Mouse (Mus musculus): ENCODE measurements at regions not wholly inside any gene's neighbourhood (a gene's known extent, or its start where the extent isn't known, plus 50 kb on each side); places are given as distances from the start of the nearest gene placed in this dataset.

DNA sequence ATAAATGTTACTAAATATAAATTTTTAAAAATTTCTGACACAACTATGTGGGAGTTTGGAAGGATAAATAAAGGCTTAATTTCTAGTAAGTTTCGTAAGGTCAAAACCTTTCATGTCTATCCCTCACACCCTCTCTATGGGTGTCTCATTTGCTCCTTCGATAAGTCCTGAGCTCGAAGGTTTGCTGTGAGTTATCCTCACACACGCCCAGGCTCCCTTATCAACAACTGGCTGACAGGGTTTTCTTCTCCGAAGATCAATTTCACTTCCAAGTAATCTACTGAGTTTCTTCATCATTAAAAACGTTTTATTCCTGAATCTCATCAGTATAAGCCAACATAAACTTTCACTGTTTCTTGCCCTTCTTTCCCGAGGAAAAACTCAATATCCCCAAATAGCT, 416.0 kb upstream of the Nudt12 start:
- H3K36me3 ChIP-seq (ENCODE audit: control insufficient read depth, insufficient read depth) = no peaks in the 10 kb centered on the region
- H3ac ChIP-seq (ENCODE audit: control insufficient read depth, insufficient read length) = no peak overlapping the region
- H3K4me2 ChIP-seq (ENCODE audit: low read depth) = no peak overlapping the region
- TF ChIP-seq MAX (IDR thresholded peaks at IDR 0.05; ENCODE audit: low read depth) (no peak), POLR2AphosphoS2 (IDR thresholded peaks at IDR 0.05; ENCODE audit: insufficient read length, low read depth) (no peak), REST (IDR thresholded peaks at IDR 0.05; ENCODE audit: insufficient read depth, insufficient read length) (no peak), E2F4 (IDR thresholded peaks at IDR 0.05; ENCODE audit: insufficient read depth) (no peak), TCF3 (IDR thresholded peaks at IDR 0.05; ENCODE audit: insufficient read length, low read depth) (no peak), TCF12 (IDR thresholded peaks at IDR 0.05; ENCODE audit: insufficient read depth, poor library complexity, severe bottlenecking) (no peak), MYOD1 (IDR thresholded peaks at IDR 0.05; ENCODE audit: control insufficient read depth in 1 of 3, insufficient read length in 2 of 3, low read depth in 2 of 3) (no peak), USF1 (IDR thresholded peaks at IDR 0.05; ENCODE audit: low read depth) (no peak), MYOG (IDR thresholded peaks at IDR 0.05; ENCODE audit: control insufficient read depth in 1 of 3, insufficient read depth in 1 of 3, insufficient read length in 2 of 3, low read depth in 2 of 3) (no peak), POLR2A (IDR thresholded peaks at IDR 0.05; ENCODE audit: insufficient read length, low read depth) (no peak), CEBPB (IDR thresholded peaks at IDR 0.05; ENCODE audit: insufficient read depth, poor library complexity, severe bottlenecking) (no peak), SRF (IDR thresholded peaks at IDR 0.05; ENCODE audit: control insufficient read depth, insufficient read length, low read depth) (no peak)
- no peaks in the 10 kb centered on the region for H3K27me3 ChIP-seq (ENCODE audit: control insufficient read depth, insufficient read depth, insufficient read length)
- no peaks in the 10 kb centered on the region for H3K79me2 ChIP-seq (ENCODE audit: control insufficient read depth, insufficient read depth)
- no peak overlapping the region for H3K4me3 ChIP-seq

DNA sequence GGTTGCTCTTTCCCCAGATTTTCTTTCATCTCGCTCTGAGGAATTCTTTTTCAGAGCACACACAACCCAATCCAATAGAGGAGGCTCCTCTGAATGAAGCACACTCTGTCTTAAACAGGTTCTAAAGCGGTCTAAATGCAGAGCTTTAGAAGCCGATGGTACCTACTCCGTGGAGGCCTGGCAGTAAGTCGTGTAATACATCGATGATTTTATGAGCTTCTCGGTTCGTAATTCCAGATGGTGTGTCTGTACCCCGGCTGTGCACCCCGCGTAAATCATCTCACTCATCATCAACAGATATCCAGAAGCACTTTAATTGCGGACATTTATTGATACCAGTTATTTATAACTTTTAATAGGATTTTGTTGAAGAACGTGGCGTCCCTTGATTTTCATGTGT, 408.3 kb upstream of the Nudt12 start:
- TF ChIP-seq MYOG (IDR thresholded peaks at IDR 0.05; ENCODE audit: control insufficient read depth in 1 of 3, insufficient read depth in 1 of 3, insufficient read length in 2 of 3, low read depth in 2 of 3) (no peak), MYOD1 (IDR thresholded peaks at IDR 0.05; ENCODE audit: control insufficient read depth in 1 of 3, insufficient read length in 2 of 3, low read depth in 2 of 3) (no peak), TCF12 (IDR thresholded peaks at IDR 0.05; ENCODE audit: insufficient read depth, poor library complexity, severe bottlenecking) (no peak)
- H3K79me2 ChIP-seq (ENCODE audit: control insufficient read depth, insufficient read depth) = no peaks in the 10 kb centered on the region
- no peak overlapping the region for H3K4me3 ChIP-seq
- no peaks in the 10 kb centered on the region for H3K27me3 ChIP-seq (ENCODE audit: control insufficient read depth, insufficient read depth, insufficient read length)
- no peaks in the 10 kb centered on the region for H3K36me3 ChIP-seq (ENCODE audit: control insufficient read depth, insufficient read depth)
- no peak overlapping the region for H3ac ChIP-seq (ENCODE audit: control insufficient read depth, insufficient read length)
- H3K4me2 ChIP-seq (ENCODE audit: low read depth) = no peak overlapping the region

GRCm38 (mm10) chr17:59409315-59409714, 396.1 kb upstream of the Nudt12 start:
- no peak overlapping the region for H3K4me2 ChIP-seq (ENCODE audit: low read depth)
- TF ChIP-seq POLR2A (IDR thresholded peaks at IDR 0.05; ENCODE audit: insufficient read length, low read depth) (no peak), MYOD1 (IDR thresholded peaks at IDR 0.05; ENCODE audit: control insufficient read depth in 1 of 3, insufficient read length in 2 of 3, low read depth in 2 of 3) (no peak), USF1 (IDR thresholded peaks at IDR 0.05; ENCODE audit: low read depth) (no peak), TCF3 (IDR thresholded peaks at IDR 0.05; ENCODE audit: insufficient read length, low read depth) (no peak), MAX (IDR thresholded peaks at IDR 0.05; ENCODE audit: low read depth) (no peak), TCF12 (IDR thresholded peaks at IDR 0.05; ENCODE audit: insufficient read depth, poor library complexity, severe bottlenecking) (no peak), REST (IDR thresholded peaks at IDR 0.05; ENCODE audit: insufficient read depth, insufficient read length) (no peak), MYOG (IDR thresholded peaks at IDR 0.05; ENCODE audit: control insufficient read depth in 1 of 3, insufficient read depth in 1 of 3, insufficient read length in 2 of 3, low read depth in 2 of 3) (no peak), E2F4 (IDR thresholded peaks at IDR 0.05; ENCODE audit: insufficient read depth) (no peak), CEBPB (IDR thresholded peaks at IDR 0.05; ENCODE audit: insufficient read depth, poor library complexity, severe bottlenecking) (no peak), SRF (IDR thresholded peaks at IDR 0.05; ENCODE audit: control insufficient read depth, insufficient read length, low read depth) (no peak), POLR2AphosphoS2 (IDR thresholded peaks at IDR 0.05; ENCODE audit: insufficient read length, low read depth) (no peak)
- no peaks in the 10 kb centered on the region for H3K79me2 ChIP-seq (ENCODE audit: control insufficient read depth, insufficient read depth)
- no peaks in the 10 kb centered on the region for H3K36me3 ChIP-seq (ENCODE audit: control insufficient read depth, insufficient read depth)
- no peak overlapping the region for H3ac ChIP-seq (ENCODE audit: control insufficient read depth, insufficient read length)
- no peaks in the 10 kb centered on the region for H3K27me3 ChIP-seq (ENCODE audit: control insufficient read depth, insufficient read depth, insufficient read length)
- no peak overlapping the region for H3K4me3 ChIP-seq

GRCm38 (mm10) chr17:59404525-59404924, 391.4 kb upstream of the Nudt12 start:
- Histone ChIP-seq H3K27me3 (ENCODE audit: control insufficient read depth, insufficient read depth, insufficient read length) (no peaks in the 10 kb centered on the region), H3K79me2 (ENCODE audit: control insufficient read depth, insufficient read depth) (no peaks in the 10 kb centered on the region), H3ac (ENCODE audit: control insufficient read depth, insufficient read length) (no peak overlapping the region), H3K4me2 (ENCODE audit: low read depth) (no peak overlapping the region), H3K36me3 (ENCODE audit: control insufficient read depth, insufficient read depth) (no peaks in the 10 kb centered on the region), H3K4me3 (no peak overlapping the region)
- TF ChIP-seq USF1 (IDR thresholded peaks at IDR 0.05; ENCODE audit: low read depth) = no peak
- no peak for TF ChIP-seq TCF3 (IDR thresholded peaks at IDR 0.05; ENCODE audit: insufficient read length, low read depth)
- no peak for TF ChIP-seq SRF (IDR thresholded peaks at IDR 0.05; ENCODE audit: control insufficient read depth, insufficient read length, low read depth)
- TF ChIP-seq POLR2A (IDR thresholded peaks at IDR 0.05; ENCODE audit: insufficient read length, low read depth) = no peak
- no peak for TF ChIP-seq REST (IDR thresholded peaks at IDR 0.05; ENCODE audit: insufficient read depth, insufficient read length)
- no peak for TF ChIP-seq MYOD1 (IDR thresholded peaks at IDR 0.05; ENCODE audit: control insufficient read depth in 1 of 3, insufficient read length in 2 of 3, low read depth in 2 of 3)
- no peak for TF ChIP-seq CEBPB (IDR thresholded peaks at IDR 0.05; ENCODE audit: insufficient read depth, poor library complexity, severe bottlenecking)
- TF ChIP-seq MYOG (IDR thresholded peaks at IDR 0.05; ENCODE audit: control insufficient read depth in 1 of 3, insufficient read depth in 1 of 3, insufficient read length in 2 of 3, low read depth in 2 of 3) = no peak
- TF ChIP-seq E2F4 (IDR thresholded peaks at IDR 0.05; ENCODE audit: insufficient read depth) = no peak
- no peak for TF ChIP-seq MAX (IDR thresholded peaks at IDR 0.05; ENCODE audit: low read depth)
- no peak for TF ChIP-seq TCF12 (IDR thresholded peaks at IDR 0.05; ENCODE audit: insufficient read depth, poor library complexity, severe bottlenecking)

GRCm38 (mm10) chr17:59397404-59397803, 384.2 kb upstream of the Nudt12 start:
- Histone ChIP-seq H3K27me3 (ENCODE audit: control insufficient read depth, insufficient read depth, insufficient read length) (no peaks in the 10 kb centered on the region), H3K79me2 (ENCODE audit: control insufficient read depth, insufficient read depth) (no peaks in the 10 kb centered on the region), H3K4me3 (no peak overlapping the region), H3K4me2 (ENCODE audit: low read depth) (no peak overlapping the region), H3ac (ENCODE audit: control insufficient read depth, insufficient read length) (no peak overlapping the region), H3K36me3 (ENCODE audit: control insufficient read depth, insufficient read depth) (no peaks in the 10 kb centered on the region)
- TF ChIP-seq TCF12 (IDR thresholded peaks at IDR 0.05; ENCODE audit: insufficient read depth, poor library complexity, severe bottlenecking) (no peak), REST (IDR thresholded peaks at IDR 0.05; ENCODE audit: insufficient read depth, insufficient read length) (no peak), MYOG (IDR thresholded peaks at IDR 0.05; ENCODE audit: control insufficient read depth in 1 of 3, insufficient read depth in 1 of 3, insufficient read length in 2 of 3, low read depth in 2 of 3) (no peak), POLR2AphosphoS2 (IDR thresholded peaks at IDR 0.05; ENCODE audit: insufficient read length, low read depth) (no peak), CEBPB (IDR thresholded peaks at IDR 0.05; ENCODE audit: insufficient read depth, poor library complexity, severe bottlenecking) (no peak), E2F4 (IDR thresholded peaks at IDR 0.05; ENCODE audit: insufficient read depth) (no peak), TCF3 (IDR thresholded peaks at IDR 0.05; ENCODE audit: insufficient read length, low read depth) (no peak), MYOD1 (IDR thresholded peaks at IDR 0.05; ENCODE audit: control insufficient read depth in 1 of 3, insufficient read length in 2 of 3, low read depth in 2 of 3) (no peak), POLR2A (IDR thresholded peaks at IDR 0.05; ENCODE audit: insufficient read length, low read depth) (no peak), MAX (IDR thresholded peaks at IDR 0.05; ENCODE audit: low read depth) (no peak), USF1 (IDR thresholded peaks at IDR 0.05; ENCODE audit: low read depth) (no peak), SRF (IDR thresholded peaks at IDR 0.05; ENCODE audit: control insufficient read depth, insufficient read length, low read depth) (no peak)
